Mouse (Mus musculus) lung, postnatal 0 days (tissue): ENCODE data around the gene Gphb5.

Experiments used
- CTCF ChIP-seq: IDR thresholded peaks from 2 replicates; pipeline ENCODE4 v1.5.1; 2016; ENCODE audit warnings: antibody characterized with exemption, mild to moderate bottlenecking
- EP300 ChIP-seq: IDR thresholded peaks from 2 replicates; pipeline ENCODE4 v1.6.1; 2016; ENCODE audit warnings: antibody characterized with exemption, mild to moderate bottlenecking, control low read depth

DNA sequence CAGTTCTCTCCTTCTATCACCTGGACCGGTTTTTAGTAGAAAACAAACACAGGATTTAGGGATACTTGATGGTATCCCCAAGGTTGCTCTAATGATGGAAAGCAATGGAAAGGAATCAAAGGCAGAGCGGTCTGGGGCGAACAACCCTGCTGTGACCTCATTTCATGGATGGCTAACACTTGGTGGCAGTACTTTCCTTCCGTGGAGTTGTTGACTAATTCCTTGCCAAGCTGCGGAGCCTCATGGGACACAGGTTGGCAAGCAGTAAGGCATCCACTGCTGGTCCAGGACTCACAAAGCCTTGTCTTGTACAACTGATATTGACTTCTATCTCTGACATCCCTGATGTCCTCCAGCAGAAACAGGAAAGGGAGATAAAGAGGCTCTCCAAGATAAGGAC lies 48.1 kb downstream of the Gphb5 start:
- no peak for TF ChIP-seq CTCF
- no peak for TF ChIP-seq EP300
